Mouse (Mus musculus) limb, embryonic 11.5 days (tissue): Measurements from ENCODE around the gene Faiml. TPM values are rescaled to one million over a fixed set of nuclear protein-coding genes. Genes with fewer than 3 reads are reported as not detected.

ENCODE experiments used
- polyA plus RNA-seq: library from polyadenylated mRNA; unstranded; fragments of >200 nt; fragmentation: Nextera tagmentation; extraction: Ambion mirVana; gene quantifications from 2 replicates; pipeline ENCODE4 v1.2.1, GENCODE M21; 2014

Faiml gene
- polyA plus RNA-seq, 1 experiment from 2014 or later: not detected

Other genes starting within 250 kb of the Faiml start
- not detected in 2 replicates for gene Gm1123, start 201.5 kb downstream of the Faiml start, polyA plus RNA-seq
- gene Pik3cb, start 96.6 kb downstream of the Faiml start, polyA plus RNA-seq: 0.41 and 0.51 TPM in 2 replicates
- 46.5 and 47.0 TPM in 2 replicates for gene Cep70, start 6.1 kb upstream of the Faiml start, polyA plus RNA-seq
- 0.13 and 0.34 TPM in 2 replicates for gene Esyt3, start 121.3 kb upstream of the Faiml start, polyA plus RNA-seq
- gene Mras, start 200.1 kb upstream of the Faiml start, polyA plus RNA-seq: 14.1 and 16.4 TPM in 2 replicates
- 0.31 TPM in 1 of 2 replicates, not detected in the other for gene Nme9, start 214.2 kb upstream of the Faiml start, polyA plus RNA-seq